Mouse (Mus musculus) frontal cortex, postnatal 25 days (tissue): Measurements from ENCODE around the gene Myo18b.

ENCODE experiments used
- DNase-seq, 2 experiments: peaks; one replicate each; pipeline ENCODE4 v3.0.0; 2022; ENCODE audit warnings: low spot score in 2 of 2

The Myo18b gene

GRCm38 (mm10) chr5:112674806-112675205 is 221.4 kb downstream of the Myo18b start:
- DNase-seq: no peak

- no peak for DNase-seq
These were observed 223.7 kb downstream of the Myo18b start for GRCm38 (mm10) chr5:112672457-112672856.

- no peak for DNase-seq
These were observed 224.2 kb downstream of the Myo18b start for GRCm38 (mm10) chr5:112671961-112672360.

GRCm38 (mm10) chr5:112667153-112667552 is 229.0 kb downstream of the Myo18b start:
- DNase-seq: peak in 1 of 2 experiments; percentile 19

- DNase-seq: no peak
These were observed 230.5 kb downstream of the Myo18b start for GRCm38 (mm10) chr5:112665661-112666060.

GRCm38 (mm10) chr5:112663701-112664100 is 232.5 kb downstream of the Myo18b start:
- no peak for DNase-seq

GRCm38 (mm10) chr5:112660924-112661431 is 235.2 kb downstream of the Myo18b start:
- no peak for DNase-seq

GRCm38 (mm10) chr5:112659295-112659694 is 236.9 kb downstream of the Myo18b start:
- DNase-seq: no peak

GRCm38 (mm10) chr5:112656811-112657210 is 239.4 kb downstream of the Myo18b start:
- no peak for DNase-seq

- no peak for DNase-seq
These were observed 240.1 kb downstream of the Myo18b start for GRCm38 (mm10) chr5:112655986-112656541.

GRCm38 (mm10) chr5:112655529-112655928 is 240.6 kb downstream of the Myo18b start:
- DNase-seq: no peak

- no peak for DNase-seq
These were observed 244.1 kb downstream of the Myo18b start for GRCm38 (mm10) chr5:112652036-112652435.

- DNase-seq: no peak
These were observed 246.9 kb downstream of the Myo18b start for GRCm38 (mm10) chr5:112649164-112649702.

GRCm38 (mm10) chr5:112646871-112647270 is 249.3 kb downstream of the Myo18b start:
- no peak for DNase-seq

- no peak for DNase-seq
These were observed 250.6 kb downstream of the Myo18b start for GRCm38 (mm10) chr5:112645535-112645934.

GRCm38 (mm10) chr5:112643533-112644272 is 252.5 kb downstream of the Myo18b start:
- DNase-seq: no peak

GRCm38 (mm10) chr5:112642731-112643130 is 253.4 kb downstream of the Myo18b start:
- DNase-seq: peak in 1 of 2 experiments; percentile 30

GRCm38 (mm10) chr5:112641770-112642169 is 254.4 kb downstream of the Myo18b start:
- DNase-seq: no peak

- no peak for DNase-seq
These were observed 255.0 kb downstream of the Myo18b start for GRCm38 (mm10) chr5:112641131-112641530.

GRCm38 (mm10) chr5:112640651-112641050 is 255.5 kb downstream of the Myo18b start:
- DNase-seq: no peak
